Mouse (Mus musculus) C2C12 (cell line): Measurements from ENCODE around the gene Pcbp3. TPM values are rescaled to one million over a fixed set of nuclear protein-coding genes. Genes with fewer than 3 reads are reported as not detected.

ENCODE experiments used
- H3K27me3 ChIP-seq: one replicate; pipeline ENCODE4 v1.6.1; 2011; ENCODE audit not compliant: control insufficient read depth, insufficient read depth, insufficient read length
- H3K36me3 ChIP-seq: one replicate; pipeline ENCODE4 v1.6.1; 2011; ENCODE audit not compliant: control insufficient read depth, insufficient read depth
- H3K4me3 ChIP-seq: one replicate; pipeline ENCODE4 v1.5.1; 2011; ENCODE audit warnings: mild to moderate bottlenecking, control low read depth; ENCODE audit not compliant: poor library complexity, insufficient read depth, severe bottlenecking
- H3K79me2 ChIP-seq: one replicate; pipeline ENCODE4 v1.6.1; 2011; ENCODE audit not compliant: control insufficient read depth, insufficient read depth
- H3K79me3 ChIP-seq: one replicate; pipeline ENCODE4 v1.6.1; 2011; ENCODE audit warnings: low read depth, control low read depth
- H3ac ChIP-seq: one replicate; pipeline ENCODE3; 2011; ENCODE audit warnings: low read depth; ENCODE audit not compliant: control insufficient read depth, insufficient read length
- CEBPB ChIP-seq: IDR thresholded peaks from one replicate; pipeline ENCODE4 v1.6.1; 2011; ENCODE audit warnings: low read depth, mild to moderate bottlenecking, control low read depth, moderate library complexity
- CTCF ChIP-seq: IDR thresholded peaks from one replicate; pipeline ENCODE4 v1.5.1; 2011; ENCODE audit not compliant: control insufficient read depth, insufficient read depth, insufficient read length
- FOSL1 ChIP-seq: IDR thresholded peaks from one replicate; pipeline ENCODE4 v1.8.0; 2011; ENCODE audit warnings: mild to moderate bottlenecking, low read length; ENCODE audit not compliant: poor library complexity, insufficient read depth, severe bottlenecking
- MAX ChIP-seq: IDR thresholded peaks from one replicate; pipeline ENCODE4 v1.6.1; 2011; ENCODE audit warnings: mild to moderate bottlenecking, control low read depth
- MYOD1 ChIP-seq: IDR thresholded peaks from one replicate; pipeline ENCODE4 v1.6.1; 2011; ENCODE audit warnings: low read depth; ENCODE audit not compliant: control insufficient read depth, insufficient read length
- MYOG ChIP-seq: IDR thresholded peaks from one replicate; pipeline ENCODE4 v1.6.1; 2011; ENCODE audit not compliant: control insufficient read depth, insufficient read length; ENCODE audit errors: extremely low read depth
- USF1 ChIP-seq: IDR thresholded peaks from one replicate; pipeline ENCODE4 v1.6.1; 2011; ENCODE audit warnings: low read depth, mild to moderate bottlenecking, control low read depth, moderate library complexity
- polyA plus RNA-seq: library from polyadenylated mRNA; unstranded; fragments of >200 nt; fragmentation: generic; extraction: Trizol; gene quantifications from one replicate; pipeline ENCODE4 v1.2.1, GENCODE M21; 2012; ENCODE audit warnings: missing spikeins

Gene Pcbp3
- polyA plus RNA-seq, 1 experiment, result 9.8 TPM

DNA sequence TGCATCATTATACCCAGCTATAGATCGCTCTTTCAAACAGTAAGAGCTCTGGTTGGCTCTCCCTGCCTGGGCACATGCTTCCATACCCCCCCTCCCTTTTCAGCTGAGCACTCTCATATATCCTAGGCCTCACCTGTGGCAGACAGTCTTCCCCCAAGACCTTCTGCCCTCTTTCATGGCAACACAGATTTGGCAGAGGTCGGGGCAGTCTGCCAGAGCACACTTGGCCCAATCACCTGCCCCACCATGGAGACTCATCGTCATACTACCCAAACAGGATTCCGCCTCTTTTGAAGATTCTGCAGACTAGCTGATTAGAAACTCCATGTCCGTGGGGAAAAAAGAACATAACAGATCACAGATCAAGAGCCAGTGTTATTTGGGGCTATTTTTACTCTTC is 86.8 kb downstream of the Pcbp3 start:
- H3ac ChIP-seq, result no peak overlapping the region
- no peaks in the 10 kb centered on the region for H3K79me3 ChIP-seq
- no peaks in the 10 kb centered on the region for H3K36me3 ChIP-seq
- no peaks in the 10 kb centered on the region for H3K27me3 ChIP-seq
- no peak overlapping the region for H3K4me3 ChIP-seq
- H3K79me2 ChIP-seq, result no peaks in the 10 kb centered on the region
- TF ChIP-seq CTCF, result no peak
- TF ChIP-seq CEBPB, result no peak
- no peak for TF ChIP-seq FOSL1
- TF ChIP-seq USF1, result no peak

DNA sequence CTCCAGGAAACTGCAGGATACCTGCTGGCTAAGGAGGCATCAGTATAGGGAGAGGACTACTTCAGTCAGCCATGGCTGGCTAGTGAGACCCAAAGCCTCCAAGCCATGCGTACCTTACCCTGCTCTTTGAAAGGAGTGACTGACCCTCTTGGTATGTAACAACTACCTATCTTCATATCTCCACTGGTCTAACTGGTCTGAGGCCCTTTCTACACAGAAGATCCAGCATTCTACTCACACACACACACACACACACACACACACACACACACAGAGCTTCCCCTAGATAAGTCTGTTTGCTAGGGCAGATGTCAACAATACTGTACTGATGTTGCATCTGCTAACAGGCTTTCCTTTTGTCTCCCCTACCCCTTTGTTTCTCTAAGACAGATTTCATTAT is 87.3 kb downstream of the Pcbp3 start:
- Histone ChIP-seq H3K36me3 (no peaks in the 10 kb centered on the region), H3ac (no peak overlapping the region), H3K79me3 (no peaks in the 10 kb centered on the region), H3K27me3 (no peaks in the 10 kb centered on the region), H3K4me3 (no peak overlapping the region), H3K79me2 (no peaks in the 10 kb centered on the region)
- TF ChIP-seq CEBPB (no peak), CTCF (no peak), MAX (no peak), MYOG (no peak), MYOD1 (no peak)

DNA sequence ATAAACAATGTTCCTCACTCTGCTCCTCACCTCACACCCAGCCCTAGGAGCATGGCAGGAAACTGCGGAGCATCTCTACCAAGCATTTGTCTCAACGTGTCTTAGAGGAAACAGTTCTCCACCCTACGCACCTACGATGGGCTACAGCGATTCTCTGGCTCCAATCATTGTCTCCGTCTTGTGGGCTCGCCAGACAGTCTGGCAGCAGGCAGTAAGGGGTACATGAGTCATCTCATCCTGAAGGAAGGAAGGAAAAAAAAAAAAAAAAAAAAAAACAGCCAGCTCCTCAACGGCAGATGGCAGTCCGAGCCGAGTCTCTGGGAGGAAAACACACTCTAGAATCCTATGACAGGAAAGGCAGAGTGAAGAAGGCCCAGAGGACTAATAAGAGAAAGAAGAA is 87.7 kb downstream of the Pcbp3 start:
- Histone ChIP-seq H3K4me3 (no peak overlapping the region), H3K36me3 (no peaks in the 10 kb centered on the region), H3K79me3 (no peaks in the 10 kb centered on the region), H3ac (no peak overlapping the region), H3K27me3 (no peaks in the 10 kb centered on the region), H3K79me2 (no peaks in the 10 kb centered on the region)
- peak; percentile 18 for TF ChIP-seq MAX
- no peak for TF ChIP-seq FOSL1

DNA sequence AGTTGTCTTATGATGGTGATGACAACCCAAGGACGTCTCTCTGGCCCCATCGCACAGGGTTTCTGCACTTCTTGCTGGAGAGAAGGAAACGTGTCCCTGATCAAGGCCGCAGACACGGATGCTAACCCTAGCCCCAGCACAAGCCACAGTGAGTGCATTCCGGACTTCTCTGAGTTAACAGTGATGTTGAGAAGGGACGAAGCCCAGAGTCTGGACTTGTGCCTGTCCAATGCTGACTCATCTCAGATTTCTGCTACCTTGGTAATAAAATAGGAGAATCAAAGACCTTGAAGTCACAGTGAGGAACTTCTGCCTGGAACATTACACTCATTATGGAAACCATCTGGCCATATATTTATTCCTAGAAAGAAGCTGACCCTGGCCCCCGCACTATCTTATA is 89.0 kb downstream of the Pcbp3 start:
- no peak overlapping the region for H3ac ChIP-seq
- no peak overlapping the region for H3K4me3 ChIP-seq
- no peaks in the 10 kb centered on the region for H3K27me3 ChIP-seq
- H3K79me2 ChIP-seq, result no peaks in the 10 kb centered on the region
- H3K36me3 ChIP-seq, result no peaks in the 10 kb centered on the region
- H3K79me3 ChIP-seq, result no peaks in the 10 kb centered on the region
- no peak for TF ChIP-seq MYOG
- no peak for TF ChIP-seq CTCF
- TF ChIP-seq CEBPB, result no peak
- TF ChIP-seq MYOD1, result no peak

DNA sequence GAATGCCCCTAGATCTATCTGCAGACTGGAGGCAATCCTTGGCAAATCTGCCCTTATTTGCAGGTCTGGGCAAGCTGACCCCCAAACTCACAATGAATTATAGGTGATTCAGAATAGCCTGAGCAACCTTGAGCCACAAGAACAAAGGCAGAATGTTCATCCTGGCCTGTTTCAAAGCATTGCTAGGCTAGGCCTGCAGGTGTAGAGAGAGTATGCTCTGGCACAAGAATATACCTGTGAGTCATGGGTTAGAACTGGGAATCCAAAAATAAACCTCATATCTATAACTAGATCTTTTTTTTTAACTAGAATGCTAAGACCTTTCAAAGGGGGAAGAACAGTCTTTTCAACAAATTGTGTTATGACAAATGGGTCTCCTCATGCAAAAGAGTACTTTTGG is 95.8 kb downstream of the Pcbp3 start:
- no peak for TF ChIP-seq USF1
- TF ChIP-seq MYOG, result no peak
- no peak for TF ChIP-seq CEBPB
- TF ChIP-seq FOSL1, result no peak
- TF ChIP-seq MYOD1, result no peak
- no peak for TF ChIP-seq CTCF
- TF ChIP-seq MAX, result no peak
- no peak overlapping the region for H3K4me3 ChIP-seq
- H3K79me3 ChIP-seq, result no peaks in the 10 kb centered on the region
- H3K27me3 ChIP-seq, result no peaks in the 10 kb centered on the region
- H3K36me3 ChIP-seq, result no peaks in the 10 kb centered on the region
- no peaks in the 10 kb centered on the region for H3K79me2 ChIP-seq
- no peak overlapping the region for H3ac ChIP-seq

DNA sequence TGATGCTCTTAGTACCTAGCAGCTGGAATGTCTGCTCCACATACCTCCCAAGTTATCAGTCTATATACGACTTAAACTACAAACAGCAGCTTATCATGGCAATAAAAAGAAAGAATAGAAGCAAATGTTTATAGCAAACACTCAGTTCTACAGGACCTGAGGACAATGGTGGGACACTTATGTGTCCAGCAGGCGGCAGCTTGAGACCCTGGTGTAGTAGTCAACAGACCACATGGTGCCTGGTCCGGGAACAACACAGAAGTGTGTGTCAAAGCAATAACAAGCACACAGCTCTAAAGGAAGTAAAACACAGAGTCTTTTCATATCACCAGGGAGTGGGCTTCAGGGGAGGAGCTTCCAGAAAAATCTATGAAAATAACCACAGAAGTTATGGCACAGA is 100.7 kb downstream of the Pcbp3 start:
- H3ac ChIP-seq, result no peak overlapping the region
- peaks cover 14% of the 10 kb centered on the region for H3K79me2 ChIP-seq
- no peaks in the 10 kb centered on the region for H3K27me3 ChIP-seq
- H3K4me3 ChIP-seq, result no peak overlapping the region
- no peaks in the 10 kb centered on the region for H3K79me3 ChIP-seq
- no peaks in the 10 kb centered on the region for H3K36me3 ChIP-seq
- TF ChIP-seq MYOD1, result no peak
- no peak for TF ChIP-seq MYOG
- TF ChIP-seq FOSL1, result no peak
- no peak for TF ChIP-seq USF1
- TF ChIP-seq CTCF, result no peak
- no peak for TF ChIP-seq MAX
- no peak for TF ChIP-seq CEBPB
